Mouse (Mus musculus): ENCODE results near the gene Hecw2.
A peak's percentile ranks its signal among the peaks of the same experiment; 100 is the strongest.

The Hecw2 gene

GRCm38 (mm10) chr1:53978514-53978831, 216.5 kb downstream of the Hecw2 start:
- DNase-seq (ENCODE audit: low spot score): no peak

DNA sequence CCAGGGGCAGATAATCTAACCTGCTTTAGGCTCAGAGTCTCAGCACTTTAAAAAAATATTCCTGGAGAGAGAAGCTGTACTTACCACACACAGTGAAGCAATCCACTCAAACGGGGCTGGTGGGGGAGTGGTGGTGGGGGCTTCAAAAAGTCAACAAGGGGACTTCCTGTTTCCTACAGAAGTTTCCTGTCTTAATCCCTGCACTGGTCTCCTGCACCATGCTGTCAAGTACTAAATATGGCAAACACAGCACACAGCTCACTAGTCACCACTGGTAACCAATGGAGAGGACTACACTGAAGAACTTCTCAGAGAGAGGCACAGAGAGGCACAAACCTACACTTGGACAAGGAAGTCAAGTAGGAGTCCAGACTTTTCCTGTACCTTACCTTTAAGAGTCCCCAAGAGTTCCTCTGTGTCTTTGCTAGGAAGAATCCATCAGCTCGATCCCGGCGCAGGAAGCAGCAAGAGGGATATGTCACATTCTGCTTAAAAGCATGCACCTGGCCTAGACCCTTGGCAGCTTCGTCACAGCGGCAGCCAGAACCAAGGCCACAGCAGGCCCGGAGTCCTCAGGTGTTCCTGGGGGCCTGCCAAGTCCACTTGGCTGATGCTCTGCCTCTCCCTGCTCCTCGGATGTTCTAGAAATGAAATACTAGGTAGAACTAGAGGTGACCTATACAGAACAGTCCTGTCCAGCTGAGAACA, 217.0 kb downstream of the Hecw2 start:
- DNase-seq (ENCODE audit: low spot score): no peak

DNA sequence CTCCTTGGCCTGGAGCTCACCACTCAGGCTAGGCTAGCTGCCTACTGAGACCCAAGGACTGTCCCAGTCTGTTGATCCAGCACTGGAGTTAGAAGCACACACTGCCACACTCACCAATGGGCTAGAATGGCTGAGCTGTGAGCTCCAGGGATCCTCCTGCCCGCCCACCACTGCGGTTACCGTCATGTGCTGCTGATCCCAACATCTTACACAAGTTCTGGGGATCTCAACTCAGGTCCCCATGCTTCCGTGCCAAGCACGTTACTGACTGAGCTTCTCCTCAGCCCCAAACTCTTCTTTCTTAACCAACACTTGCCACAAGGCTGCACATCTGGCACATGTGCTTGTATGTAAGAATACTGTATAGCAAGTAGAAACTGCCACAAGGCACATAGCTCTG, 218.2 kb downstream of the Hecw2 start:
- no peak for DNase-seq (ENCODE audit: low spot score)

DNA sequence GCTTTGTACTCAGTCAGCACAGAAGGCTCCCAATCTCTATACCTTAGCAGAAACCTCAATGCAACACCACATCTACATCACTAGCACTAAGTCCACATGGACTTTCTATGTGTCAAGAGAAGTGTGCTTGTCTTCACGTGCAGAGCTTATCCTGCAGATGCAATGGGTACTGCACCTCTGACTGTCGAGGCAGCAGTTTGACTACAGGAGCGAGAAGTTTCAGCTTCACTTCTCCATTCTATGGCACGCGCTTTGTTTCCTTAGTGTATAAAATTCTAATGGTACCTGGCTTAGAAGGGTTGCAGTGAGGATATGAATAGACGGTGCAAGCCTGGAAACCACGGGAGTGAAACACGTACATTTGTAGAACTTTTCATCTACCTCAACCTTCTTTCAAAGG, 218.9 kb downstream of the Hecw2 start:
- DNase-seq (ENCODE audit: low spot score): no peak

DNA sequence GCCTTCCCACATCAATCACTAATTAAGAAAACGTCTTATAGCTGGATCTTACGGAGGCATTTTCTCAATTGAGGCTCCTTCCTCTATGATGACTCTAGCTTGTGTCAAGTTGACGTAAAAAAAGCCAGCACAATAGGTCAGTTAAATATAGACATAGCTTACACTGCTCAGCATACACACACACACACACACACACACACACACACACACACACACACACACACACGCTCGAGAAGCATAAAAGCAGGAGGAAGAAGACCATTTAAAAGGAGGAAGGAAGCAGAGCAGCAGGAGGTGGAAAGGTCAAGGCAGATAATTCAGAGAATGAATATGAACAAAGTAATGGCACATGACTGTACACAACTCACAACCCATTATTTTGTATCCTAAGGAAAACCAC, 220.0 kb downstream of the Hecw2 start:
- DNase-seq (ENCODE audit: low spot score): no peak

DNA sequence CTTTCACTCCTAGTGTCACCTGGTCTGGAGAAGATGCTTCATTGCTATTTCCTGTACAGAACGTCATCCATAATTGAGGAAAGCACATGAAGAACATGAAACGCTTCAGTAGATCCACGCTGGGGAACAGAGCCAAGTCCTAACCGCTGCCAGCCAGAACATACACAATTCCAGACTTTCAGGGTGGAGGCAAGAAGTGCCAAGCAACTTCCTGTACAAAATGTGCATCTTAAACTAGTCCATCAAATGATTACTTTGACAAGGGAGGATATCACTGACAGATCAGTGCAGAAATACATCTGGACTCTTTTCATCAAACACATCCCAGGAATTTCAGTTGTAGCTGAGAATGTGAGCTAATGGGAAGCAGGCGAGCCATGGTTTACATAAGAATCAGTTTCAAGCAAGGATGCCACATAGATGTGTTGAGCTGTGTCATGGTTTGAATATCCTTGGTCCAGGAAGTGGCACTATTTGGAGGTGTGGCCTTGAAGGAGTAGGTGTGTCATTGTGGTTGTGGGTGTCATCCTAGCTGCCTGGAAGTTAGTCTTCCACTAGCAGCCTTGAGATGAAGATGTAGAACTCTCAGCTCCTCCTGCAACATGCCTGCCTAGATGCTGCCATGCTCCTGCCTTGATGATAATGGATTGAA, 224.5 kb downstream of the Hecw2 start:
- DNase-seq (ENCODE audit: low spot score): no peak

DNA sequence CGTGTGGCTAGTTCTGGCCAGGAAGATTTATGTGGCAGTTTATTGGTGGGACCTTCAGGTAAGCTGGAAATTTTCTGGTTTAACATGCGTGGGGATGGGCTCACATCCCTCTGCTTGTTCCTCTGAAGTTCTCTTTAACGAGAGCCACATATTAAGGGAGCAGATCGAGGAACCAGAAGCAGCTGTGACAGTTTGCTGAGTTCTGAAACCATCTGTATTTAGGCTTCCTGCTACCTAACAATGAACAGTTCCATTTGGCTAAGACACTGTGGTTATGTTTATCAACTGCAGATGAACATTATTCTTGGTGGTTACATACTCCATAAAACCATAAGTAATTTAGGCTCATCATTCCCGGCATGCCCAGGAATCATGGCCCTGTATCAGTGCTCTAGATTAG, 242.6 kb downstream of the Hecw2 start:
- DNase-seq (ENCODE audit: low spot score): no peak

GRCm38 (mm10) chr1:53945815-53946214, 249.2 kb downstream of the Hecw2 start:
- DNase-seq (ENCODE audit: low spot score): peak; percentile 24

DNA sequence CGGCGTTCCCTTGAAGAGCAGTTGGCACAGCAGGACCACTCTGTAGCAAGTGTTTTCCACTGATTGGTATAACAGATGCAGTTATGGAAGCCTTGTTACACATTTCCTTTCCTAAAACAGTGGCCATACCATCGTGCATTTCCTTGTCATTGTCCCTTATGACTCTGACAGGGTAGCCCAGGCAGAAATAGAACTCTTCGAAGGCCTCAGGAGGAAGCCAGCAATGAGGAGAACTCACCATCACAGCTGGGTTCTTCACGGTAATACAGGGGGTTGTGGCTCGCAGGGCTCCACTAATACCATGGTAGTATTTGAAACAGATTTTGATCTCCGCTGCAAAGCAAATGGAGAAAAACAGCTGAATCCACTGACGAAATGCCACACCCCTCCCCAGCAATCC, 252.5 kb downstream of the Hecw2 start:
- DNase-seq (ENCODE audit: low spot score): no peak

- DNase-seq (ENCODE audit: low spot score): no peak
Observed at GRCm38 (mm10) chr1:53941528-53941927, 253.4 kb downstream of the Hecw2 start.

GRCm38 (mm10) chr1:53940268-53941017, 254.5 kb downstream of the Hecw2 start:
- DNase-seq (ENCODE audit: low spot score): peak; percentile 30

GRCm38 (mm10) chr1:53939291-53939690, 255.7 kb downstream of the Hecw2 start:
- DNase-seq (ENCODE audit: low spot score): no peak

DNA sequence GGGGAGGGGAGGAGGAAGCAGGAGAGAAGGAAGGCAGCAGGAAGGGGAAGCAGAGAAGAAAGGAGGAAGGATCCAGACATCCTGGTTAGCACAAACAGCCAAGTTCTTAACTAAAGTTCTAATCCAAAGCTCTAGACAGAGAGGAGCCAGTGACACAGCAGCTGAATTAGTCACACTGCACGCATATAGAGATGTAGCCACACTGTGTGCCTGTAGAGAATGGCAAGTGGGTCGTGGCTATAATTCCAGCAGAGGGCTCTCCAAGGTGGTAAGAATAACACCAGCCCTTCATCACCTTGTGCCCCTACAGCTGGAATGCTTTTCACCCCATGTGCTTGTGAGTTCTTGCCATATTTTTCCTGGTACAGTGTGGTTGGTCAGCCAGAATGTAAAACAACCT, 261.7 kb downstream of the Hecw2 start:
- no peak for DNase-seq (ENCODE audit: low spot score)

GRCm38 (mm10) chr1:53931314-53931713, 263.7 kb downstream of the Hecw2 start:
- no peak for DNase-seq (ENCODE audit: low spot score)

DNA sequence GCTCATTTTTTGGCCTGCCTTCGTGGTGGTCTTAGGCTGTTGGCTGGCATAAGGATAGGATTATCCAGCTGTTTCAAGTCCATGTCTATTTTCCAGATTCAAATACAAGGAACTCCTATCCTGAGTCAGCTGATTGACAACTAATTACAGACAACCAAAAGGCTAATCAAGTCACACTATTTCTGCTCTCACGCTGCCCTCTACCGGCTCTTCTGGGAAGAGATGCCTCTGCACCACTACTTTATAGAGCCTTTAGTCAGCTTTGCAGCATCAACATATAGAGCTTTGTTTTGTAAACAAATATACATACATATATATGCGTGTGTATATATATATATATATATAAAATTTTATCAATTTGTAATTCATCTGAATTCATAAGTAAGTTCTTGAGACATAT, 267.4 kb downstream of the Hecw2 start:
- peak; percentile 33 for DNase-seq (ENCODE audit: low spot score)

DNA sequence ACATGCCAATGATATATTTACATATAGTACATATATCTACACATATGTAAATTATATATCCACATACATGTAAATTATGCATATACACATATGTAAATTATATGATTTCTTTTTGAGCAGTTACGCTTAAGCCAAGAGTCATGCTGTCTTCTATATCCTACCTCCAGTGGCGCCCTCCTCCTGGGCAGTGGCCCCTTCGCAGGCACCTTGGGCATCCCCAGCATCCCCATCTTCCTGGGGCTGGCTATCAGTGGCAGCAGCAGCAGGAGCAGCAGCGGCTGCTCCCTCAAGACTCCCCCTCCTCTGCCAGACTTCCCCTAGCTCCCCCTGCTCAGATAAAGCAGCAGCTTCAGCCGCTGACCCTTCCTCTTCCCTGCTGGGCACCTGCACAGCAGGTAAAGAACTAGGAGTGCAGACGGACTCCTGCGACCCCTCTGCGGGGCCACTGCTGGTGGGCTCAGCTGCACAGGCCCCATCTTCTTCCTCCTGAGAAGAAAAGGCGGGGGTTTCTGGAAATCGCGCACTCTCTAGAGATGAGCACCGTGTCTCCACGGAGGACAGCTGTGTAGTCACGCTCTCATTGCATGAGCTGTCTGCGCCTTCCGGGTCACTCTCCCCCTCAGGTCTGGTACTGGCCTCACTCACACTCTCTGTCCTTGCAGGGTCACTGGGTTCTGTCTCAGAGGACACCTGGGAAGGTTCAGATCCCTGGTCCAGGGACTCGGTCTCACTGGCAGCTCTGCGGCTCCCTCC, 269.6 kb downstream of the Hecw2 start:
- DNase-seq (ENCODE audit: low spot score): no peak

GRCm38 (mm10) chr1:53911848-53912247, 283.1 kb downstream of the Hecw2 start:
- DNase-seq (ENCODE audit: low spot score): no peak

DNA sequence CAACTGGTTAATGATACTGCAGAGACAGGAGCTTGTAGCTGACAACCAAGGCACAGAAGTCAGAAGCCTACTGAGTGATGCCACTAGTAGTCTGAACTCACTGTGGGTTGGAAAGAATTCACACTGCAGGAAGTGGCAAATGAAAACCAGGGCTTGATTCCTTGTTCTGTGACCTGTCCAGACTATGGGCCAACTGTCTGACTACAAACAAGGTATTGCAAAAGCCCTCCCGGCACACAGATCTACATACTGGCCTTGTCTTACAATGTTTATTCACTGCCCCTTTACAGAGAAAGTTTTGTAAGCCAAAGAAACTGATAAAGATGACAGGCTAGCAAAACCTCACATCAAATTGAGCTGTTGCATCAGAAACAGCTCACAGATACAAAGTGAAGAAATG, 284.7 kb downstream of the Hecw2 start:
- DNase-seq (ENCODE audit: low spot score): no peak

DNA sequence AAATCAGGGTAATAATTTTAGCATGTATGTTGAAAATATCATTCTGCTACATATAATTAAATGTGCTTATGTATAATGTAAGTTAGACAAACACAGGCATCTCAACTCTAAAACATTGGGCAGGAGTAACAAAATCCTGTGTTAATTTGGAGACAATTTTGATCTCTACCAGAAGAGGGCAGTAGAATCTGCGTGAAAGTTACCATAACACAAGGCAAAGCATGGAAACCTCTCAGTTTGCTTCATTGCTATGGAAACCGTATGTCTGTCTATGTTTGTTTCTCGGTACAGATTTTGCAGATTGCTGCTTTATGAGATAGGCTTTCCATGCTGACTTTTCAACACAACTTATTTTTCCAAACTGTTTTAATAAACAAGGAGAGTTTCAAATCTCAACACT, 285.9 kb downstream of the Hecw2 start:
- DNase-seq (ENCODE audit: low spot score): peak; percentile 61

DNA sequence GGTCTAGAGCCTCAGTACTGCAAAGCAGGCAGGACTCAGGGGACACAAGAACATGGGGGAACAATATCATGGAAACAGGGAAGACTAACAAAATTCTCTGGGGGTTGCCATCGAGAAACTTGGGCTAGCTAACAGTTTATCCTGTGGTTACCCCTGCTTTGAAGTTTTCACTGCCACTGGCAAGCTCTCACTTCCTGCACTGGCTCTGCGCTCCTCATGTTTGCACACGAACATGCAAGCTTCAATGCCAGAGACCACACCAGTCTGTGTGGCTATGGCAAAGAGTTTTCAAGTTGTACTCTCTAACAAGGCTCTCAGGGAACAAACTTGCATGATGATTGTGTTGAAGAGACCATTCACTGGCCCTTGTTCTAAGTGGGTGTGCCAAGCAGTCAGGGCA, 288.8 kb downstream of the Hecw2 start:
- DNase-seq (ENCODE audit: low spot score): peak; percentile 66

GRCm38 (mm10) chr1:53900416-53900815, 294.6 kb downstream of the Hecw2 start:
- no peak for DNase-seq (ENCODE audit: low spot score)

DNA sequence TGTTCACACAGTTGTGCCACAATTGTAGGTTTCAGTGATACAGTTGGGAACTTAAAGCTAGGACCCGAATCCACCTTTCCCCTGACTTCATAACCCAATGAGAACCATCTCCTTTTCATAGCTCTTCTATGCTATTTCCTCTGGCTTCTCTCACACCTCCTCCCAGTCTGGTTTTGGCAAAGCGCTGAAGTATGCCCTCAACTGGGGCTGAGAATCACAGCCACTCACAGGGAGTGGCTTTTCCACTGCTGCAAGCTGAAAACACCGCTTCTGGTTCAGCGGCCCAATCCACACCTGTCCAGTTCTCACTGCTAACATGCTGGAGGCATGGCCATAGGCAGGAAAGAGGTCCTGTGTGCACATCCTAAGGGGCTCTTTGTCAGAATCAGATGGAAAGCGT, 300.7 kb downstream of the Hecw2 start:
- no peak for DNase-seq (ENCODE audit: low spot score)

- DNase-seq (ENCODE audit: low spot score): peak; percentile 42
Observed at GRCm38 (mm10) chr1:53890380-53890779, 304.6 kb downstream of the Hecw2 start.

Measured in T-cell, adult 2 months (primary cell).